Mouse (Mus musculus): ENCODE data around the gene Gbe1. TPM values are rescaled to one million over a fixed set of nuclear protein-coding genes. Genes with fewer than 3 reads are reported as not detected.

The Gbe1 gene
- polyA plus RNA-seq, 1 experiment: 15.9 TPM

DNA sequence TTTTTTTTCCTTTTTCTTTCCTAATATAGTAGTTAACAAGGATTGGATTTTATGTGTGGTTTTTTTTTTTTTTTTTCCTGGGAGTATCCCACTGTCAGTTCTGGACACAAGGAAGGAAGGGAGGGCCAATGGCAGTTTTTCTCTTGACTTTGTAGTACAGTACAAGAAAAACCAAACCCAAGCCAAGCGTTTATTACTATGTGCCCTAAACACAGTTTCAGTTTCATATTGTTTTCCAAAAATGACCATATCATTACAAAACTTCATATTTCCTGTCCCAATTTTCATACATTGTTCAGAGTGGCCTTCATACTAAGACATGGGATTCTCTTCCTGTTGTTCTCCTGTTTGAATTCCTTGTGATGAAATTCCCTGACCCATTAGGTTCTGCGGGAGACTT lies 94.0 kb downstream of the Gbe1 start:
- Histone ChIP-seq H3K27ac (ENCODE audit: insufficient read depth, low read depth, low read length) (no peak overlapping the region), H3K4me3 (ENCODE audit: insufficient read depth, low read length) (no peak overlapping the region), H3K4me1 (ENCODE audit: control insufficient read depth, insufficient read depth, low read length) (no peaks in the 10 kb centered on the region)
- no peak for TF ChIP-seq POLR2A (IDR thresholded peaks at IDR 0.05; ENCODE audit: borderline replicate concordance, low read depth, low read length)
- no peak for TF ChIP-seq CTCF (IDR thresholded peaks at IDR 0.05; ENCODE audit: low read depth, low read length)

DNA sequence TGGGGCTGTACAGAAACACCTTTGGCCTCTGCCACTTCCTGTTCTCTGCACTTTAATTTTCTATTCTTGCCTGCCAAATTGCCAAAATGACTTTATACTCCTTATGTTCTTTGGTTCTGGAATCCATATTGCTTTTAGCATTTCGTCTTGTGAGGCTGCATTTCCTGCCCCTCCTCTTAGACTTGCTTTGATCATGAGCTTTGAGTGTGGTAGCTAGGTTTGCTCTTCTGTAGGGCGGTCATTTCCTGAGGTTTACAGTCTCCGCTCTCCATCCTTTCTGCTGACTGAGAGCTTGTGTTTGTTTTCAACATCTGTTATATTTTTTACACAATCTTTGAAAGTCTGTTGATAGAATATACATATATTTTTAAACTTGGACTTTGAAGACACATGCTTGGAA lies 107.3 kb downstream of the Gbe1 start:
- no peak overlapping the region for H3K27ac ChIP-seq (ENCODE audit: insufficient read depth, low read depth, low read length)
- H3K4me3 ChIP-seq (ENCODE audit: insufficient read depth, low read length): no peak overlapping the region
- no peaks in the 10 kb centered on the region for H3K4me1 ChIP-seq (ENCODE audit: control insufficient read depth, insufficient read depth, low read length)
- TF ChIP-seq POLR2A (IDR thresholded peaks at IDR 0.05; ENCODE audit: borderline replicate concordance, low read depth, low read length) (no peak), CTCF (IDR thresholded peaks at IDR 0.05; ENCODE audit: low read depth, low read length) (no peak)

DNA sequence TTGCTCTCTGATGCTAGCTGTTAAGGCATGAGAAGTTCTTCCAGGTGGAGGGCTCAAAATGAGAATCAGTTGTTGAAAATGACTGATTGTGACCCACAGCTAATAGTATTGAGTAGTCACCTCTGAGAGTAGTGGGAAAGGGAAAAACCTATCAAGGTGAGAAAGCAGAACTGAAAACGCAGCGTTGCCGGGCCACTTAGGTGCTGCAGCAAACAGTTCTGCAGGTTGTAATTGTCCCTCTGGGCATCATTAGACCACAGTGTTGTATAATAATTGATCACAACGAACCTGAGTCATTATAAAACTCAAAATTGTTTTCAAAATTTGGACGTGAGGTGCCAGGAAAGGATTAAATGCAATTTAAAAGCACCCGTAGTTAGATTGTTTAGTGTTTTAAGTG lies 135.8 kb downstream of the Gbe1 start:
- Histone ChIP-seq H3K27ac (ENCODE audit: insufficient read depth, low read depth, low read length) (no peak overlapping the region), H3K4me3 (ENCODE audit: insufficient read depth, low read length) (no peak overlapping the region), H3K4me1 (ENCODE audit: control insufficient read depth, insufficient read depth, low read length) (no peaks in the 10 kb centered on the region)
- no peak for TF ChIP-seq CTCF (IDR thresholded peaks at IDR 0.05; ENCODE audit: low read depth, low read length)
- TF ChIP-seq POLR2A (IDR thresholded peaks at IDR 0.05; ENCODE audit: borderline replicate concordance, low read depth, low read length): no peak

DNA sequence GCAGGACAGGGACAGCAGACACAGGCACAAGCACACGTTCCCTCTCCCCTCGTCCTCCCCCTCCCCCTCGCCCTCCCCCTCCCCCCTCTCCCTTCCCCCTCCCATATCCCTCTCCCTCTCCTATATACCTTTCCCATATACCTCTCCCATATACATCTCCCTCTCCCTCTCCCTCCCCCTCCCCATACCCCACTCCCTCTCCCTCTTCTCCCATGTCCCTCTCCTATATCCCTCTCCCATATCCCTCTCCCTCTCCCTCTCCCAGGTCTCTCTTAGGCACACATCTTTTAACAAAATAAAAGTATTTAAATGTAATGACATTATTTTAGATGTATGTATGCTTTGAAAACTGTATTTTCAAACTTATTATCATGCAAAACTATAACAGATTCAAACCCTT lies 161.8 kb downstream of the Gbe1 start:
- Histone ChIP-seq H3K4me1 (ENCODE audit: control insufficient read depth, insufficient read depth, low read length) (no peaks in the 10 kb centered on the region), H3K27ac (ENCODE audit: insufficient read depth, low read depth, low read length) (no peak overlapping the region), H3K4me3 (ENCODE audit: insufficient read depth, low read length) (no peak overlapping the region)
- TF ChIP-seq CTCF (IDR thresholded peaks at IDR 0.05; ENCODE audit: low read depth, low read length) (no peak), POLR2A (IDR thresholded peaks at IDR 0.05; ENCODE audit: borderline replicate concordance, low read depth, low read length) (no peak)

DNA sequence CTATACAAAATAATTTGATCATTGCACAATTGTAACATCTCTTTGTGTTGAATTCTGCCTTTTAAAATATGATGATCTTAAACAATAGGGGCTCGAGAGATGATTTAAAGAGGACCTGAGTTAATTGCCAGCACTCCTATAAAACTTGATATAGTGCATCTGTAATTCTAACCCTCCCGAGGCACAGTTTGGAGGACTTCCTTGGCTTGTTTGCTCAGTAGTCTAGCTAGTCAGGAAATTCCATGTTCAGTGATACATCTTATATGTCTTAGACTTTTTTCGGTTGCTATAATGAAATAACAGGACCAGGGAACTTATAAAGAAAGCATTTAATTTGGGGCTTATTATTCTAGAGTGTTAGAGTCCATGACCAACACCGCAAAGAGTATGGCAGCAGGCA lies 162.4 kb downstream of the Gbe1 start:
- no peak overlapping the region for H3K27ac ChIP-seq (ENCODE audit: insufficient read depth, low read depth, low read length)
- no peaks in the 10 kb centered on the region for H3K4me1 ChIP-seq (ENCODE audit: control insufficient read depth, insufficient read depth, low read length)
- H3K4me3 ChIP-seq (ENCODE audit: insufficient read depth, low read length): no peak overlapping the region
- TF ChIP-seq CTCF (IDR thresholded peaks at IDR 0.05; ENCODE audit: low read depth, low read length) (no peak), POLR2A (IDR thresholded peaks at IDR 0.05; ENCODE audit: borderline replicate concordance, low read depth, low read length) (no peak)

DNA sequence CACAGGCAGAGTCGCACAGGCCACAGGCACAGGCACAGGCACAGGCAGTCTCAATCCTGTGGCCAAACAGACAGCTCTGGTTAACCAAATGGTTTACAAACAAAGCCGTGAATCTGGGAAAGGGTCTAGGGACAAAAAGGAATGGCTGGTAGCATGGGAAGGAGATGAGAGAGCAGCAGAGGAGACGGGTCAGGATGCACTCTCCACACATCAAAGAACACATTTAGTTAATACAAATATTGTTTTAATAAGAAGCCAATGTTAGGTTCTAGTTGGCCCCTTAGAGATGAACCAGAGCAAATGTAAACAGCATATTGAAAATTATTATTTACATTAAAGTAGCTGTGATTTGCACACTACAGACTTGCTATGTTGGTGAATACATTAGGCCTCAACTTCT lies 166.7 kb downstream of the Gbe1 start:
- Histone ChIP-seq H3K4me3 (ENCODE audit: insufficient read depth, low read length) (no peak overlapping the region), H3K27ac (ENCODE audit: insufficient read depth, low read depth, low read length) (no peak overlapping the region), H3K4me1 (ENCODE audit: control insufficient read depth, insufficient read depth, low read length) (no peaks in the 10 kb centered on the region)
- no peak for TF ChIP-seq CTCF (IDR thresholded peaks at IDR 0.05; ENCODE audit: low read depth, low read length)
- TF ChIP-seq POLR2A (IDR thresholded peaks at IDR 0.05; ENCODE audit: borderline replicate concordance, low read depth, low read length): no peak

DNA sequence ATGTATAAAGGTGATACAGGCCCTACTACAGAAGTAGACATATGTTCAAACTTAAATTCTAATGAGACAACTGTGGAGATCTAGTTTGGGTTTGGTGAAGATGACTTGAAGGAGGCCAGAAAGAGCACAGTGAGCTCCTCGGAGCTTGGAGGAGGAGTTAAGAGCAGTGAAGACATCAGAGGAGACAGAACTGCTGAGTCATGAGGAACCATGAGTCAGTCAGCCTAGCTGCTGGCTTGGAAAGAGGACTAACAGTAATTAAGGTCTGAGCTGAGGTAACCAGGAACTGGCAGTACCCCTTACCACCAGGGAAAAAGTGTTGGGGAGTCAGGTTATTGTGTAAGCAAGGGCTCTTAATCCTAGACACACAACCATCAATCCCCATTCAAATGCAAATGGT lies 192.7 kb downstream of the Gbe1 start:
- Histone ChIP-seq H3K27ac (ENCODE audit: insufficient read depth, low read depth, low read length) (no peak overlapping the region), H3K4me3 (ENCODE audit: insufficient read depth, low read length) (no peak overlapping the region), H3K4me1 (ENCODE audit: control insufficient read depth, insufficient read depth, low read length) (peaks cover 7% of the 10 kb centered on the region)
- TF ChIP-seq POLR2A (IDR thresholded peaks at IDR 0.05; ENCODE audit: borderline replicate concordance, low read depth, low read length): no peak
- no peak for TF ChIP-seq CTCF (IDR thresholded peaks at IDR 0.05; ENCODE audit: low read depth, low read length)

DNA sequence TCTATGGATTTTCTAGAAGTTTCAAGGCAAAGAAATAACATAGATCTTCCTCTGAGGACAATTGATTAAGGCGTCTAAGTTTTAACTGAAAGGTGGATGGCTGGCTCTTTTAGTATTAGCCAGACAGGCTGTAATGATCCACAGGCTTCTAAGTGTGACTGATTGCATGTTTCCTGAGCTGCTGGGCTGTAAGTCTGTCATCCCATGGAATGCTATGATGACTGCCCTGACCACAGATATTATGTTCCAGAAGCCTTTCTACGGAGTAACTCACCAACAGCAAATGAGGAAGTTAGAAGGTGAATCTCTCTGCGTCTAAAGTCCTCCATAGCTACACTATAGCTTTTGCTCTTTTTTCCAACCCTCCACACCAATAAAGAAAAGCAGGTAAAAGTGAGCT lies 197.2 kb downstream of the Gbe1 start:
- Histone ChIP-seq H3K4me1 (ENCODE audit: control insufficient read depth, insufficient read depth, low read length) (peaks cover 7% of the 10 kb centered on the region), H3K4me3 (ENCODE audit: insufficient read depth, low read length) (no peak overlapping the region), H3K27ac (ENCODE audit: insufficient read depth, low read depth, low read length) (no peak overlapping the region)
- TF ChIP-seq POLR2A (IDR thresholded peaks at IDR 0.05; ENCODE audit: borderline replicate concordance, low read depth, low read length): no peak
- no peak for TF ChIP-seq CTCF (IDR thresholded peaks at IDR 0.05; ENCODE audit: low read depth, low read length)

DNA sequence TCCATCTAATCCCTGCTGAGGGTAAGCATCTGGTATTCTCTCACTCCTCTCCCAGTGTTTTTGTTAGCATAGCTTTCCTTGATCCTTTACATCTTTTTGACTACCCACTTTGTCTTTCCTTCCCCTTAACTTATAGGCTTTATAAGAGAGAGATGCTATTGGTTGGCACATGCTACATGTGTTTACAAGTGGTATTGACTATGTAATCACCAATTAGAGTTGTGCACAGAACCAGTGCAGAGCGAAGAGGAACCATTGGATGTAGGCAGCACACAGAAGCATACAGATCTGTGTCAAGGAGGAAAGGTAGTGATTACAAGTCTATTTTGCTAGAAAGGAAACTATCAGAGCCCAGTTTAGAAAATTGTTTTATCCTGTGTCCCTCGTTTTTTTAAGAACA lies 209.1 kb downstream of the Gbe1 start:
- Histone ChIP-seq H3K4me3 (ENCODE audit: insufficient read depth, low read length) (no peak overlapping the region), H3K27ac (ENCODE audit: insufficient read depth, low read depth, low read length) (no peak overlapping the region), H3K4me1 (ENCODE audit: control insufficient read depth, insufficient read depth, low read length) (no peaks in the 10 kb centered on the region)
- no peak for TF ChIP-seq CTCF (IDR thresholded peaks at IDR 0.05; ENCODE audit: low read depth, low read length)
- TF ChIP-seq POLR2A (IDR thresholded peaks at IDR 0.05; ENCODE audit: borderline replicate concordance, low read depth, low read length): no peak

DNA sequence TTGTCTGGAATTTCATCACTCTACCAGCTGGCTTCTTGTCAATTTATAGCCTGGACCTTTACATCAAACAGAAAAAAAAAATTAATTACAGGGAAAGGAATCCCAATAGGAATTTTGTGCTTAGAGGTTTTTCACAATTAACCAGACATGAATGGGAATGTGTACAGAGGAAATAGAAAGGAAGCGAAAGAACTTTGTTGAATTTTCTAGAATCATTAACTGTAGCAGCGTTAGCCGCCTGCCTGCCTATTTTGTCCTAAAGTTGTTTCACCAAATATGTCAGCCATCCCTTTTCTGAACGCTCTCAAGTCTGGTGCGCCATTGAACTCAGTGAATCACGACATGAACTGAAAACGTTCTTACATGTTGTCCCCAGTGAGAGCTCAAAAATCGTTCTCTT lies 209.8 kb downstream of the Gbe1 start:
- Histone ChIP-seq H3K4me1 (ENCODE audit: control insufficient read depth, insufficient read depth, low read length) (no peaks in the 10 kb centered on the region), H3K27ac (ENCODE audit: insufficient read depth, low read depth, low read length) (no peak overlapping the region), H3K4me3 (ENCODE audit: insufficient read depth, low read length) (no peak overlapping the region)
- no peak for TF ChIP-seq POLR2A (IDR thresholded peaks at IDR 0.05; ENCODE audit: borderline replicate concordance, low read depth, low read length)

DNA sequence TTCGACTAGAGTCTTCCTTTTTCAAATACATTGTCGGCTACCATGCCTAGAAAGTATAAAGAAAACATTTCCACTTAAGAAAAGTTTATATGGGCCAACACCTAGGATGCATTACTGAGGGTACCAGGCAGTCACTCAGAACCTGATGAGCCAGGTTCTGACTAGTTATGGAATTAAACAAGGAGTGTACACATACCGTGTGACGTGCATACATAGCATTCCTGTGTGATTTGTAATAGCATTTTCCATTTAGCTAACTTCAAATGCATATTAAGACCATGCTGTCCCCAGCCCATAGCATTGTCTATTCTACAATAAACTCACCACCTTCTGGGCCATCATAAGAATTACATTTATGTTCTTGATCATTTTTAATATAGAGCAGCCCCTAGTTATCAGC lies 210.5 kb downstream of the Gbe1 start:
- no peak overlapping the region for H3K27ac ChIP-seq (ENCODE audit: insufficient read depth, low read depth, low read length)
- no peak overlapping the region for H3K4me3 ChIP-seq (ENCODE audit: insufficient read depth, low read length)
- TF ChIP-seq CTCF (IDR thresholded peaks at IDR 0.05; ENCODE audit: low read depth, low read length) (no peak), POLR2A (IDR thresholded peaks at IDR 0.05; ENCODE audit: borderline replicate concordance, low read depth, low read length) (no peak)
- no peaks in the 10 kb centered on the region for H3K4me1 ChIP-seq (ENCODE audit: control insufficient read depth, insufficient read depth, low read length)
